Mouse (Mus musculus): ENCODE data around the gene Zfp831. TPM values are rescaled to one million over a fixed set of nuclear protein-coding genes. Genes with fewer than 3 reads are reported as not detected.
A peak's percentile ranks its signal among the peaks of the same experiment; 100 is the strongest.

The Zfp831 gene
- polyA plus RNA-seq, 1 experiment from 2014 or later, result not detected

DNA sequence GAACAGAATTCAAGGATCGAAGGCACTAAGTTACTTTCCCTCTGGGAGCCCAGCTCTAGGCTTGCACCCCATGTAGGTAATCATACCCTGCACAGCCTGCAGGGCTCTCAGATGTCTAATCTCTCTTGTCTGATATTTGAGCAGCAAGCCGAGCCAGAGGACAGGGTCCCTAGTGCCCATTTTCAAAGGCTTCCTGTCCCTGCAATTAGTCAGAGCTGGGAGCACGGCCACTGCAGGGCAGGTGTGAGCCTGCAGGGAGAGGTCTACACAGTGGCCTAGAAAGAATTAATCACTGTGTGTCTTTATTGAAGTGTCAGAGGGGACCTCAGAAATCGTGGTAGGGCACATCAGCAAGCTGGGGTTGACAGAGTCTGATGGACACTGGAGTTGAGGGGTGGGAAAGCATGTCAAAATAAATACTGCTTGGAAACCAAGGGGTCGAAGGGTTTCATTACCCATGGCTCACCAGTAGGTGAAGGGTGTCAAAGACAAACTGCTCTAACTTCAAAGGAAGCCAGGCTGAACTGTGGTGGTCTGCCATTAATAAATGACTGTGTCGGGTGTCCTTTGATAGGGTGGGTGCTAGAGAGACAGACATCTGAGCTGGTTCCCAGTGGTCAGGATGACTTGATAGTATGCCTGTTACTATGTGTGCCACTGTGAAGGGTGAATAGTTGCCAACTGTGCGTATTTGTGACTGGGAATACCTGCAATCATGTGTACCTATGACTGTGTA is 18.3 kb downstream of the Zfp831 start:
- H3K4me1 ChIP-seq (ENCODE audit: control insufficient read depth, insufficient read depth, low read length), result no peaks in the 10 kb centered on the region
- no peaks in the 10 kb centered on the region for H3K36me3 ChIP-seq (ENCODE audit: control insufficient read depth, insufficient read depth, low read length)
- no peaks in the 10 kb centered on the region for H3K9me3 ChIP-seq (ENCODE audit: control insufficient read depth, low read length)
- WGBS, result 13% methylated on average over 7 of the region's 7 CpGs
- H3K4me3 ChIP-seq (ENCODE audit: low read length), result no peak overlapping the region
- H3K27ac ChIP-seq (ENCODE audit: low read depth, low read length), result no peak overlapping the region
- peak; percentile 84 for ATAC-seq (ENCODE audit: low FRiP score, low TSS enrichment)
- no peak overlapping the region for H3K9ac ChIP-seq (ENCODE audit: low read depth, low read length)
- H3K4me2 ChIP-seq (replicated peaks; ENCODE audit: low read depth, low read length), result no peak overlapping the region
- no peaks in the 10 kb centered on the region for H3K27me3 ChIP-seq (ENCODE audit: control insufficient read depth, insufficient read depth, low read length)

DNA sequence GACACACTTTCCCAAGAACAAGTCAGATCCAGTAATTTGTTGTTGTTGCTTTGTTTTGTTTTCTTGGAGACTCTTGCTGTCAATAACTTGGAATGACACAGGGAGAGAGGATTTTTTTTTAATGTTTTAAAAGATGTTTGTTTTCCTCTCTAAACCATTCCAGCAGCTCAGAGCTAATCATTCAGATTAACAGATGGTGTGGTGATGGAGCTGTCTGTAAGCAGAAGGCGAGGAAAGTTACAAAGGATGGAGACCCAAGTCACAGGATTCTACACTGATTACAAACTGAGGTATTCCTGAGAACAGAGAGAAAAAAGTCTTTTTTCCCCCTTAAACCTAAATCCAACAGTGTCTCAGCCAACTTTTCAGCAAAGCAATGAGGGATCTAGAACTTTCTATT is 19.3 kb downstream of the Zfp831 start:
- WGBS, result 76% methylated on average over 1 of the region's 1 CpGs

DNA sequence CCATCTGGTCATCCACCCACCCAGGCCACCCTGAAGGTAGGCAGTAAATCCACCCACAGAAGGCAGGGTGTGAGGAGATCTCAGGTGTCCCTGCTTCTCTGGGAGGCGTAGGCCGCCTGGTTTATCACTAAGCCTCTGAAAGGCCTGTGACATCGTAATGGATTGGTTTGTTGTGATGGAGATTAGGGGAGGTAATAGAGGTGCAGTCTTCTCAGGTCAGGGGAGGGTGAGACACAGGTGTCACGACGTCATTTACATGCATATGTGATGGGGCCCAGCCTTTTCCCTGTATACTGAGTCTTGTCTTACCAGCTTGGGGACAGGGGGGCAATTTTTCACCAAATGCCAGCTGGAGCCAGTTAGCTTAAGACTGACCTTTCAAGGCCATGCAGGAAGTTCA is 22.1 kb downstream of the Zfp831 start:
- no peak overlapping the region for H3K4me3 ChIP-seq (ENCODE audit: low read length)
- H3K9ac ChIP-seq (ENCODE audit: low read depth, low read length), result no peak overlapping the region
- no peak for ATAC-seq (ENCODE audit: low FRiP score, low TSS enrichment)
- H3K4me1 ChIP-seq (ENCODE audit: control insufficient read depth, insufficient read depth, low read length), result no peaks in the 10 kb centered on the region
- no peak overlapping the region for H3K27ac ChIP-seq (ENCODE audit: low read depth, low read length)
- H3K27me3 ChIP-seq (ENCODE audit: control insufficient read depth, insufficient read depth, low read length), result no peaks in the 10 kb centered on the region
- WGBS, result 13% methylated on average over 5 of the region's 5 CpGs
- no peaks in the 10 kb centered on the region for H3K9me3 ChIP-seq (ENCODE audit: control insufficient read depth, low read length)
- no peaks in the 10 kb centered on the region for H3K36me3 ChIP-seq (ENCODE audit: control insufficient read depth, insufficient read depth, low read length)
- no peak overlapping the region for H3K4me2 ChIP-seq (replicated peaks; ENCODE audit: low read depth, low read length)

More for the DNA sequence above, 19.3 kb downstream of the Zfp831 start:
- no peaks in the 10 kb centered on the region for H3K36me3 ChIP-seq (ENCODE audit: control insufficient read depth, insufficient read depth, low read length)
- ATAC-seq (ENCODE audit: low FRiP score, low TSS enrichment), result no peak
- no peak overlapping the region for H3K9ac ChIP-seq (ENCODE audit: low read depth, low read length)
- H3K4me3 ChIP-seq (ENCODE audit: low read length), result no peak overlapping the region
- H3K27ac ChIP-seq (ENCODE audit: low read depth, low read length), result no peak overlapping the region
- no peaks in the 10 kb centered on the region for H3K27me3 ChIP-seq (ENCODE audit: control insufficient read depth, insufficient read depth, low read length)
- no peak overlapping the region for H3K4me2 ChIP-seq (replicated peaks; ENCODE audit: low read depth, low read length)
- H3K4me1 ChIP-seq (ENCODE audit: control insufficient read depth, insufficient read depth, low read length), result no peaks in the 10 kb centered on the region
- H3K9me3 ChIP-seq (ENCODE audit: control insufficient read depth, low read length), result no peaks in the 10 kb centered on the region

DNA sequence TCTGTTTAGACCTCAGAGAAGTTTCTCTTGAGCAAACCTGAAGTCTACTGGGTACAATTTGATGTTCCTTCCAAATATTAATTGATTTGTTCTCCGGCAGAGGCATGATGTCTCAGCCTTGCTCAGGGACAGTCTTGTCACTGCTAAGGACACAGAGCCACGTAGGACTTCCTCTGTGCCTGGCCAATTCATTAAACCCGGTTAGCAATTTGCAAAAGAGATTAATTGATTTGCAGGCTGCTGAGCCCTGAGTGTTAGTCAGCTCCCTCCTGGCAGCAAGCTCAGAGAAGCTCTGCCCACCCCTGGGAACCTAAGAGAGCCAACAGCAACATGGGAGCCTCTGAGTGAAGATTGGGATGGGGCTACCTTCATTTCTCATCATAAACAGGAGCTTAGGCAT is 25.5 kb downstream of the Zfp831 start:
- Histone ChIP-seq H3K4me1 (ENCODE audit: control insufficient read depth, insufficient read depth, low read length) (peaks cover 4% of the 10 kb centered on the region; the same call in 1 of the 2 replicates), H3K4me3 (ENCODE audit: low read length) (no peak overlapping the region), H3K9ac (ENCODE audit: low read depth, low read length) (no peak overlapping the region), H3K27ac (ENCODE audit: low read depth, low read length) (no peak overlapping the region), H3K27me3 (ENCODE audit: control insufficient read depth, insufficient read depth, low read length) (no peaks in the 10 kb centered on the region), H3K9me3 (ENCODE audit: control insufficient read depth, low read length) (no peaks in the 10 kb centered on the region), H3K4me2 (replicated peaks; ENCODE audit: low read depth, low read length) (no peak overlapping the region), H3K36me3 (ENCODE audit: control insufficient read depth, insufficient read depth, low read length) (no peaks in the 10 kb centered on the region)
- WGBS, result 59% methylated on average over 3 of the region's 3 CpGs
- ATAC-seq (ENCODE audit: low FRiP score, low TSS enrichment), result no peak

DNA sequence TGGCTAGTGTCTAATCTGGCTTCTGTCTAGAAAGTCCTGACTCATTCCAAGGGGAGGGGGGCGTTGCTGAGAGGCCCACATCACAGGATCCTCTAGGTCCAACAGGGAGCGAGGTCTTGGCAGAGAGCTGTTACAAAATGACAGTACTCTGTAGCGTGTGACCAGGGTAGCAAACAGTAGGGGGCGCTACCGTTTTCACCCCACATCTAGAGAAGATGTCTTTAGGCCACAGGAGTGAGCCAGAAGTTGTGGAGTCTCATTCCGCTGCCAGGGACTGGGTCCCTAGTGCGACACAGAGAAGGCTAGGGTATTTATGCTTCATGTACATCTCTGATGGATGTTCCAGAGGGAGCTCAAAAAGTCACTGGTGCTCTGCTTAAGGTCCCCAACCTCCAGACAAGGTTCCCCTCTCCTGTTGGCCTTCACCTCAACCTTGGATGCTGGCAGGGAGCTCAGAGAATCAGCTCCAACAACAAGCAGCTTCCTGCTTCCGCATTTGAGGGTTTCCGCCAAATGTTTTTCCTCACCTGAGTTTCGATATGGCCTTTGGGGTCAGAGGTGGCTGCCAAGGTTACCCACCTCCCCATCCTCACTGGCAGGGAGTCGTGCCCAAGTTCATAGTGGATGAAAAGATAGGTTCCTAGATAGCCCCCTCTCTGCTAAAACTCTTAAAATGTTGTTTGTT is 29.3 kb downstream of the Zfp831 start:
- no peaks in the 10 kb centered on the region for H3K36me3 ChIP-seq (ENCODE audit: control insufficient read depth, insufficient read depth, low read length)
- H3K4me1 ChIP-seq (ENCODE audit: control insufficient read depth, insufficient read depth, low read length), result peaks cover 8% of the 10 kb centered on the region; the same call in 1 of the 2 replicates
- 28% methylated on average over 11 of the region's 11 CpGs for WGBS
- no peaks in the 10 kb centered on the region for H3K9me3 ChIP-seq (ENCODE audit: control insufficient read depth, low read length)
- H3K4me3 ChIP-seq (ENCODE audit: low read length), result peak overlapping the region; percentile 38; the same call in 1 of the 2 replicates
- peak overlapping the region; percentile 95 for H3K4me2 ChIP-seq (replicated peaks; ENCODE audit: low read depth, low read length)
- H3K9ac ChIP-seq (ENCODE audit: low read depth, low read length), result no peak overlapping the region
- H3K27me3 ChIP-seq (ENCODE audit: control insufficient read depth, insufficient read depth, low read length), result no peaks in the 10 kb centered on the region
- no peak for ATAC-seq (ENCODE audit: low FRiP score, low TSS enrichment)
- no peak overlapping the region for H3K27ac ChIP-seq (ENCODE audit: low read depth, low read length)

DNA sequence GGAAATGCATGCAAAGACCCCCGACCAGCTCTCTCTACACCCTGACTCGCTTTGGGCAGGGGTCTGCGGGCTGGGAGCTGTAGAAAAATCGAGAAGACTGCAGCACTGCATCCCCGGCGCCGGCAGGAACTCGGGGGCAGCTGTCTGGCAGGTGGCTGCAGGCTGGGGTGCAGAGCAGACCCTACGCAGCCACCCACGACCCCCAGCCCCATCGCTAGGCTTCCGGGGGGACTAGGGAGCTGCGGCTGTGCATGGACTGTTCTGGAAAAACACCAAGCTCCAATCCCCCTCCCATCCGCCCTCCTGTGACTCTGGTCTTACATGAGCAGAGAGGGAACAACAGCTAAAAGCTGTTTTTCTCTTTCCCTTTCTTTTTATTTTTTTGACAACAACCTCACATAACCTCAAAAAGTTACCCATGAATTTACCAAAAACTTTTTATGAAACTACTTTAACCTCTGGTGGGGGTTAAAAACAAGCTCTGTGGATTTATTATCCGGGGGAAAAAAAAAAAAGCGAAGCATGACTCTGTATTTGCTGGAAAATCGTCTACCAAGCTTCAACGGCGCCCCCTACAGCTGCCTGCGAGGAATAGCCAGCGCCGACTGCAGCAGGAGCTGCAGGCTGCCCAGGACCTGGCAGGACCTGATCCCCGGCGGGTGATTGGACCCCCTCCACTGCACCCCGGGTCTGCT is 30.4 kb downstream of the Zfp831 start:
- Histone ChIP-seq H3K27ac (ENCODE audit: low read depth, low read length) (peak overlapping the region; percentile 68; the same call in 1 of the 2 replicates), H3K9ac (ENCODE audit: low read depth, low read length) (peak overlapping the region; percentile 56)

DNA sequence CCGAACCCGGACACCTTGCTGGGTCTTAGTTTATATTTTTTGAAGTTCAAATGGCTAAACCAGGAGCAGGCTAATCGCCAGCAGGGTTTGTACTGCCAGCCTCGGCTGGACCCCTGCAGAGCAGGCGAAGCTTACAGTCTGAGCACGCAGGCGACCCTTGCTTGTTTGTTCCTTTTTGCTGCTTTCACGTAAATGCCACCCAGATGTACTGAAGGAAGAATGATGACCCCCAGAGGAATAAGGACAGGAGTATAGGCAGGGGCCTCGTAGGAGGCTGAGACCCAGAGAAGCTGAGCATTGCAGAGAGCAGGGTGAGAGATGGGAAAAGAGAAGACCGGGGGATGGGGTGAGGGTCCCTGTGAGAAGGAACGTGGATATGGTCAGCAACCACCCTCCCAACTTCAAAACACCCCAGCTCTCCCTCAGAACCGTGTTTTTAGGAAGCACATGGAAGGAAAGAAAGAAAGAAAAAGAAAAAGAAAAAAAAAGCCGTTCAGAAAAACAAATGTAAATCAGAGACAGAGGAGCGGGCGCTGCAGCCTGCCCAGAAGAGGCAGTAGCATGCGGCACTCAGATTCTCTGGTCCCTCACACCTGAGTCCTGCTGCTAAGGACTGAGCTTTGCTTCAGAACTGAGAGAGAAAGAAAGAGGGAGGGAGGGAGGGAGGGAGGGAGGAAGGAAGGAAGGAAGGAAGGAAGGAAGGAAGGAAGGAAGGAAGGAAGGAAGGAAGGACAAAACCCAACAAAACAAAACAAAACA is 31.1 kb downstream of the Zfp831 start:
- whole genome bisulfite sequencing, result 2% methylated on average over 16 of the region's 16 CpGs
- no peaks in the 10 kb centered on the region for H3K27me3 ChIP-seq (ENCODE audit: control insufficient read depth, insufficient read depth, low read length)

More for the DNA sequence above, 30.4 kb downstream of the Zfp831 start:
- WGBS, result under 1% methylated on average over 25 of the region's 25 CpGs
- no peaks in the 10 kb centered on the region for H3K9me3 ChIP-seq (ENCODE audit: control insufficient read depth, low read length)
- peak overlapping the region; percentile 95 for H3K4me2 ChIP-seq (replicated peaks; ENCODE audit: low read depth, low read length)
- no peaks in the 10 kb centered on the region for H3K27me3 ChIP-seq (ENCODE audit: control insufficient read depth, insufficient read depth, low read length)
- peaks cover 8% of the 10 kb centered on the region; the same call in 1 of the 2 replicates for H3K4me1 ChIP-seq (ENCODE audit: control insufficient read depth, insufficient read depth, low read length)
- H3K36me3 ChIP-seq (ENCODE audit: control insufficient read depth, insufficient read depth, low read length), result no peaks in the 10 kb centered on the region
- peak overlapping the region; percentile 38 for H3K4me3 ChIP-seq (ENCODE audit: low read length)
- ATAC-seq (ENCODE audit: low FRiP score, low TSS enrichment), result peak; percentile 86

DNA sequence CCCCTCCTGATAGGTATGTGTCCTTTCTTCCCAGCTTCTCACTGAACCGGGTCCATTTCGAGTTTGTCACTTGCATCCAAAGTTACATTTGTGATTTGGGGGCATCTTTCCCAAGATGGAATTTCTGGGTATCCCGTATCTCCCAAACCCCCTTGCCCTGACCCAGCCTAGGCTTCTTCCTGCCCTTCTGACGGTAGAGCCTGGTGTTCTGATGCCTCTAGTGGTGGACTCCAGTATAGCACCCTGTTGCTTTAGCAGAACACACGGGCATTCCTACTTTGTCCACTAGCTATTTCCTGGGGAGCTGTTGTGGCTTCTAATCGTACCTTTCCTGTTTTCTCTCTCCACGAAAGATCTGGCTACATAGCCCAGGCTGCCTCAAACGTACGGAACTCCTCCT is 32.3 kb downstream of the Zfp831 start:
- Histone ChIP-seq H3K9ac (ENCODE audit: low read depth, low read length) (no peak overlapping the region), H3K4me3 (ENCODE audit: low read length) (no peak overlapping the region), H3K4me1 (ENCODE audit: control insufficient read depth, insufficient read depth, low read length) (peaks cover 8% of the 10 kb centered on the region; the same call in 1 of the 2 replicates), H3K9me3 (ENCODE audit: control insufficient read depth, low read length) (no peaks in the 10 kb centered on the region; the same call in 1 of the 2 replicates), H3K27me3 (ENCODE audit: control insufficient read depth, insufficient read depth, low read length) (no peaks in the 10 kb centered on the region), H3K4me2 (replicated peaks; ENCODE audit: low read depth, low read length) (no peak overlapping the region), H3K36me3 (ENCODE audit: control insufficient read depth, insufficient read depth, low read length) (no peaks in the 10 kb centered on the region), H3K27ac (ENCODE audit: low read depth, low read length) (no peak overlapping the region)
- ATAC-seq (ENCODE audit: low FRiP score, low TSS enrichment), result peak; percentile 51; the same call in 1 of the 2 replicates
- 15% methylated on average over 9 of the region's 9 CpGs for WGBS

More for the DNA sequence above, 31.1 kb downstream of the Zfp831 start:
- Histone ChIP-seq H3K4me2 (replicated peaks; ENCODE audit: low read depth, low read length) (peak overlapping the region; percentile 95), H3K4me1 (ENCODE audit: control insufficient read depth, insufficient read depth, low read length) (peaks cover 8% of the 10 kb centered on the region; the same call in 1 of the 2 replicates), H3K4me3 (ENCODE audit: low read length) (peak overlapping the region; percentile 38), H3K36me3 (ENCODE audit: control insufficient read depth, insufficient read depth, low read length) (no peaks in the 10 kb centered on the region), H3K9me3 (ENCODE audit: control insufficient read depth, low read length) (no peaks in the 10 kb centered on the region), H3K27ac (ENCODE audit: low read depth, low read length) (no peak overlapping the region), H3K9ac (ENCODE audit: low read depth, low read length) (peak overlapping the region; percentile 44; the same call in 1 of the 2 replicates)
- peak; percentile 44; the same call in 1 of the 2 replicates for ATAC-seq (ENCODE audit: low FRiP score, low TSS enrichment)

Data from kidney, embryonic 14.5 days (tissue).